Mouse (Mus musculus): ENCODE results near the gene Uhmk1.

Gene Uhmk1

DNA sequence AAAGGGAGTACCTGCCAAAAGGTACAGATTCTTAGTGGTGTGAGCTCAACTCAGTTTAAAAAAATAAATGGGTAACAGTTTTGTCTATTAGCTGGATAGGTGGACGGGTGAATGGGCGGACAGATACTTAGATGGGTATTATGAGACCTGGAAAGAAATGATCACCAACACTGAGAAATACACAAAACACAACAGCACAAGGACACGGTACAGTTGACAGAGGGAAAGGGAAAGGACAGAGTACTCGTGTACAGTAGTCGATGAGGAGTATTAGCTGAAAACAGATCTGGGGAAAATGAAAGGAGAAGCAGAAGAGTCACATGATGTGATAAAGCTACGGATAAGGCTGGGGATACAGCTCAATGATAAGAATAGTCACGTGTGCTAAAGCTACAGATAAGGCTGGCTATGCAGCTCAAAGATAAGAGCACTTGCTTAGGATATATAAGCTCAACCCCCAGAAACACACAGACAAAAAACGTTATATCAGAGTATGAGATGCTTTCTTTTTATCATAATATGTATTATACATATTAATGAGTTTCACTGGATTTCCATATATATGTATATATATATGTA is 38.4 kb downstream of the Uhmk1 start:
- in situ Hi-C loops (cut with MboI, MseI) = no loop called here

DNA sequence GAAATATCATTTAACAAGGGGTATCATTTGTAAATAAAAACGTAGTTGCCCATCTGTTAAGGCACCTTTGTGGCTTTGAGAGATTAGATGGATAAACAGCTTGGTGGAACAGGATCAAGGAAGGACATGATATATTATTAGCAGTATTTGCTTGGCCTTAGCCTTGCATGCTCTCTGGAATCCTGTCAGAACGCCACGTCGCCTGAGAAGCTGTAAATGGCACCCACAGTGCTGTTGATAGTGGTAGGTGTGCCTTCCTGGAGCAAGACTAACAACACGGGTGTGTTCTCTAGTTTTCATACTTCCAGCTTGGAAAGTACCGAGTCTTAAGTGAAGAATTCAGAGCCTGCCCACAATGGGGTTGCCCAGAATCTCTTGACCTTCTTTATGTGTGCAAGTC is 39.3 kb downstream of the Uhmk1 start:
- in situ Hi-C loops (cut with MboI, MseI) = no loop called here

DNA sequence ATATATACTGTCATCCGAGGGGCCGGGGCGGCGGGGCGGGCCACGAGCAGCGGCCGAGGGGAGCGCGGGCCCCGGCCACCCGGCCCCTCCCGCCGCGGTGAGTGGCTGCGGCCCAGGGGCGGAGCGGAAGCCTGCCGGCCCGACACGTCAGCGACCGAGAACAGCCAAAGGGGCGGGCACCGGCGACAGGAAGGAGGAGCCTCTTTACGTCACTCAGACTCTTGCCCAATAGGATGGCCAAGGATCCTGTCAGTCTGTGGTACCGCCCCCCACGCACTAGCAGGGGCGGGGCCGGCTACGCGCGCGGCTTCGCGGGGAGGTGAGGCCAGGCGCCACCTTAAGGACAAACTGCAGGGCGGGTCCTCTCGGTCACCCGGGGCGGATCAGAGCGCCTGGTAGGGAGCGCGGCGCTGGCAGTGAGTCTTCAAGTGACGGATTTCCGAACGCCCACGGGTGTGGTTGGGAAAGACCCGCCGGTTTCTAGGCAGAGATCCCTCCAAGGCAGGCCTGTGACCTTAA is 40.3 kb downstream of the Uhmk1 start, which contains the start of gene Uap1:
Uap1 (minus strand) TSS at position 144 of the 519 bp plus-strand sequence.
- in situ Hi-C loops (cut with MboI, MseI) = no loop called here

DNA sequence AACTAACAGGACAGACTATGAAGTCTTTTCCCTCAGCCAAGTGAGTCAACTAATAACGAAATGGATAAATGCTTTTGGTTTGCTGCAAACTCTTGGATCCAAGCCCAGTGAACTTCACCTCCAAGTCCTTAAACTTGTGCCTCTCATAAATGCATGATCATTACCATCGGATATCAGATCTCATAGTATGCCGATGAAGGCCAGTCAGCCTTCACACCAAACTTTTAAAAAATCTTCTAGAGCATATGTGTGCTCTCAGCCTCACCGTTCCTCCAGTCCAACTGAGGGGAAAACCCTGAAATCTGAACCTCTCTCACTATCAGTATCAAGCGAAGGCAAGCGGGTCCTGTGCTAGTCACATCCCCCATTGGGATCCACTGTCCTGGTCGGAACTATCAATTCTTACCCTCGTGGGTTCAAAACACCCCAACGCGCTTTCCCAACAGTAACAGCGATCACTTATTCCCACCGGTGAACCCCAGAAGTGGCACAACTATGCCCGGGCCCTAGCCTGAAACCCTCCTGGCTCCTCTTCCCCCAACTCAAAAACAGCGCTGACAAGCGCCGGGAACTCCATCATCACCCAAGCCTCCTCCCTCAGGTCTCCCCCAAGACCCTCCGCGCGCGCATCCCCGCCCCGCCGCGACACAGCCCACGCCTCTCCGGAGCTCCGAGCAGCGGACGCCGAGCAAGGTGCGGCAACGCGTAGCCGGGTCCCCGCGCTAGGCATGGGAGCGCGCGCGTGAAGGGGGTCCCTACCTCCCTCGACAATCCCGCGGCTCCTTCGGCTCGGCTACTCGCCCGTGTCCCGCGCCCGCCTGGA is 41.0 kb downstream of the Uhmk1 start:
- in situ Hi-C loops (cut with MboI, MseI) = no loop called here

DNA sequence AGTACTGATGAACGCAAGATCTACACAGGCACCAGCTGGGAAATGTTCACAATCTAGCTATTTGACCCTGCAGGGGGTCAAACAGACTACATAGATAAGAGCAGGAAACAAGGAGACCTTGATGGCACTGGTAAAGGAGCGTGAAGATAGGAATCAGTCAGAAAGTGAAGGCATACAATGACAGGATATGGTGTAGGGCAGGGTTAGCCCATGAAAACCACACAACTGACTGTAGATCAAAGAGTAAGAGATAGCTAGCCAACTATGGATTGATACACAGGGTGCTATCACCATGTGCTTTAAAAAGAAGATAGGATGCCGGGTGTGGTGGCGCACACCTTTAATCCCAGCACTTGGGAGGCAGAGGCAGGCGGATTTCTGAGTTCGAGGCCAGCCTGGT is 47.4 kb downstream of the Uhmk1 start:
- in situ Hi-C loops (cut with MboI, MseI) = no loop called here

DNA sequence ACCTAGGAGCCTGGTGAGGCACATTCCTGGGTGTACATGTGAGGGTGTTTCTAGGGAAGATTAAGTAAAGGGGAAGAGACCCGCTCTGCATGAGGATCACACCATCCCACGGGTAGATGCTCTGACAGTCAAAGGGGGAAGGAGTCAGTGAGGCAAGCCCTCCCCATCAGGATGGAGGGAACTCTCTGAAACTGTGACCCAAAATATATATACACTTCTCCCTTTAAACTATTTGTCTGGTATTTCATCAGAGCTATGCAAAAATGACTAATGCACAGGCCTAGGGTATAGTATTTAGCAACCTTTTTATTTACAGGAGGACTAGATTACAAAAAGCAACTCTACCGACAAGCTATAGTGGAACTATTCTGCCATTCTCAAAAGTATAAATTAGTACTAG is 50.3 kb downstream of the Uhmk1 start:
- in situ Hi-C loops (cut with MboI, MseI) = no loop called here

DNA sequence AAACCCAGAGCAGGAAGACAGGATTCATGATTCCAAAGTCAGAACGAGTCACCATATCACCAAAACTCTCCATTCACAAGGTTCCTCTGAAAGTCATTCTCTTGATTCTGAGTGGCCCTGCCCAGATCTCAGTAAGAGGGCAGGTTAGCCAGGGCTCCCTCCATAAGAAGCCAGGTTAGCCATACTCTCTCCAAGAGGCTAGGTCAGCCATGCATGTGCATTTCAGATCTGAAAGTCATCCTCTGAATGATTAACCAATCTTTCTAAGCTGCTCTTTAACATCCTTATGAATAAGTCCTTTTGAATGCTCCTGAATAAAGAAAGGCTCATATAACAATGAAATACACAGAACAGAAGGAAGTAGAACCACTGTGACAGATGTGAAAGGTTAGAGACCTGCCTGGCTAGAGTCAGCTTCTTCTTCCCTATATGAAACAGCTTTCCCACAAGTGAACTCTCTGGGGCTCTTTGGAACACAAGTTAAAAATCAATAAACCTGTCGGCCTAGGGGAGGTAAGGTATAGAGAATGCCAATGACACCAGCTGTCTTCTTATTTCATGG is 51.1 kb downstream of the Uhmk1 start:
- in situ Hi-C loops (cut with MboI, MseI) = no loop called here

DNA sequence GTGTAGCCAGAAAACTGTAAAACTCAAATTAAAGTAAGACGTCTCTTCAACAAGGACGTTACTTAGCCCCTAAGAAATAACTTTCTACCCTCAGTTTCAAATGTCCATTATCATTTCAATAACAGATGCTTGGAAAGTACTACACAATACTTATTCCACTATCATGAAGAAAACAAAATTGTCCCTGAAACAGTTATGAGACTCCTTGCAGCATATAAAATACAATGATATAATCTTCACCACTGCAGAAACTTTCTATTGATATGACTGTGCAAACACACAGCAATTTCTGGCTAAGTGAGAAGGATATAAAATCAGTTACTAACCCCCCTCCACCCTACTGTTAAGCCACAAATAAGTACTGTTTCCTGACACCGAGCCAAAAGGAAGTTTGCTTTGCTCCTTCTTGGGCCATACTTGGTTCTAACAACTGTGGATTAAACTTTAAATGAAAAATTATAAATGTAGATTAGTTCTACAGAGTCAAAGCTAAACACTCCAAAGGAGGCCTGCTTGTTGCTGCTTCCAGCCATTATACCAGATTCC is 51.7 kb downstream of the Uhmk1 start:
- in situ Hi-C loops (cut with MboI, MseI) = no loop called here

DNA sequence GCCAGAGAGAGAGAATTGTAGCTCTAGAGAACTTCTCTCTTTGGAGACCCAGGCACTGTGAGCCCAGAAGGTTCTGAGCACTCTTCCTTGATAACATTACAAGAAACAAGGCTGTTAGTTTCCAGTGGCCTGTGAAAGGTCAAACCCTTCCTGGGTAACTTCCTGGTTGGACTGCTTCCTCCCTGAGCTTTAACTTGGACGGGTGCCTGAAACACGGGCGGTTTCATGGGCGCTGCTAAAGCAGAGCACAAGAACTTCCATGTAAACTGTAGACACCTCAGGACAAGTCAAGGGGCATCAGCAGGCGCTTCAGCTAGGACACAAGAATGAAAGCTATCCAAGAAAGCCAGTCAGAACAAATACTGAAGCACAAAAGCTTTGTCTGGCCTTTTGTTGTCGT is 53.3 kb downstream of the Uhmk1 start:
- in situ Hi-C loops (cut with MboI, MseI) = no loop called here

DNA sequence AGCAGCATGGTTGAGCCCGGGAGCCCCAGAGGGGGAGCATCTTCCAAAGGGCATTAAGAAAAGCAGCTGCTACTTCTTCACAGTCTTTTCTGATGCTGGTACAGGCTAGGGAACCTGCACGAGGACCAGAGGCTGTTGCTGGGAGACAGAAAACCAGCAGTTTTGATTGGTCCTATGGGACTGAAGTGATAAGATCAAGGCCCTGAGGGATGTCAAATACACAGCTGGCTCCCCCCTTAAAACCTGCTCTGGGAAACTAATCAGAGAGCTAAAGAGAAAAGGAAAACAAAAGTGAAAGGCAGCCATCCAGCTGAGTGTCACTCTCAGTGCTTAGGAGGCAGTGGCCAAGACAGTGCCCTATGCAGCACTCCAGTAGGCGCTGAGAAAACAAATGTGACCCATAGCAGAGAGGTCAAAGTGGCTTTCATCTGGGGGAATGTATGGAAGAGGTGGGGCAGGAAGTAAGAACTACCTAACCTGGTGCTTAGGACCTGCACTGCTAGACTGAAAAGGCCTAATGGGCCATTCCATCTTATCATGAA is 54.7 kb downstream of the Uhmk1 start:
- in situ Hi-C loops (cut with MboI, MseI) = no loop called here

DNA sequence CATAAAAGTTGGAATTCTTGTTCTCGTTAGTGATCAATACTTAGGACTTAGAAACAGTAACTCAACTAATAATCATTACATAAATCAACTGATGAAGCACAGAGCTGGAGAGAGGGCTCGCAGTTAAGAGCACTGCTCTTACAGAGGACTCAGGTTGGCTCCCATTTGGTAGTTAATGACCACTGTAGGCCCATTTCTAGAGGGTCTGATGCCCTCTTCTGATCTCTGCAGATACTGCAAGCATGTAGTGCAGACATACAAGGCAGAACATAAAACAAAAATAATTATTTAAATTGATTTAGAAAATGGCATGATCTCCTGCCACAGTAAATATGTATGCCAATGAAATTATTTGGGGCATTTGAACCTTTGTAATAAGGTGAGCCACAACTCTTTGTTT is 55.5 kb downstream of the Uhmk1 start:
- in situ Hi-C loops (cut with MboI, MseI) = no loop called here

DNA sequence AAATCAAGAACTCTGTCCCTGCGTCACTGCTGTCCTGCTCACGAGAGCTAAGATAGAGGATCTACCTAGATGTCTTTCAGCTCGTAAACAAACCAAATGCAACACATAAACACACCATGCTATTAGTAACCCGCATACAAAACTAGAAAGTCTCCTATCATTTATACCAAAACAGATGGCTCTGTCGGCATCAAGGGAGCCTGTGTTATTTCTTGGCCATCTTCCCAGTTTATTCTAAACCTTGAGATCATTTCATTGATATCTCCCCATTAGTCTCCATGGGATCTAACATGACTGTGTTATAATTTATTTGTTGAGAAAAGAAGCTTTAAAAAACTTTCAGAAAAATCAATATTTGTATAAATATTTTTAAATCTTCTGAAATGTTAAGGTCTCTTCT is 59.4 kb downstream of the Uhmk1 start:
- in situ Hi-C loops (cut with MboI, MseI) = no loop called here

DNA sequence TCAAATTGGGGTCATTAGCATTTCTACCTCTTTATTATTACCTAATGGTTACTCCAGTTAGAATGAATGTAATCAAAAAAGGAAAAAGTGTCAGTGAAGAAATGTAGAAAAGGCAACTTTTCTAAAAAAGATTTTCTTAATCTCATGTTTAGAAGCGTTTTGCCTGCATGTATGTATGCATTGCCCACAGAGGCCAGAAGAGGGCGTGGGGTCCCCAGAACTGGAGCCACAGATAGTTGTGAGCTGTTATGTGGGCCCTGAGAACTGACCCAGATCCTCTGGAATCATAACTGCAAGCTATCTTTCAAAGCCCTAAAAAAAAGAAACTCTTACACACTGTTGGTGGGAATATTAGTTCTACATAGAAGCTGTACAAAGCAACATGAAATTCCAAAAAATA is 59.9 kb downstream of the Uhmk1 start:
- in situ Hi-C loops (cut with MboI, MseI) = no loop called here

DNA sequence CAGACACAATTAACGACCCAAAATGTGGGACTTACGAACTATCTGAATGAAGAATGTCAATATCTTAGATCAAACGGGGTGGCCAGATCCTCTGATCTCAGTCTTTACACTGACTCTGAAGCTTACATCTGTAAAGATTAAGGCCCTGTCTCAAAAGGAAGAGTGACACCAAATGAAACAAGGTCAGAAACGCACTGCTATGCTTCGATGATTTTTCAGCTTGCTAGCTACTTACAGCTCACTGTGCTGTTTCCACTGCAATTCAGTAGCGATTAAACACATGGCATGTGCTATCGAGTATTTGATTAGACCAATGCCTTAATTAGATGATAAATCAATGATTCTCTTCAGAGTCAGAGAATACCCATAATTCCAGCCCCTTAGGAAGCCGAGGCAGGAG is 61.2 kb downstream of the Uhmk1 start:
- in situ Hi-C loops (cut with MboI, MseI) = no loop called here

DNA sequence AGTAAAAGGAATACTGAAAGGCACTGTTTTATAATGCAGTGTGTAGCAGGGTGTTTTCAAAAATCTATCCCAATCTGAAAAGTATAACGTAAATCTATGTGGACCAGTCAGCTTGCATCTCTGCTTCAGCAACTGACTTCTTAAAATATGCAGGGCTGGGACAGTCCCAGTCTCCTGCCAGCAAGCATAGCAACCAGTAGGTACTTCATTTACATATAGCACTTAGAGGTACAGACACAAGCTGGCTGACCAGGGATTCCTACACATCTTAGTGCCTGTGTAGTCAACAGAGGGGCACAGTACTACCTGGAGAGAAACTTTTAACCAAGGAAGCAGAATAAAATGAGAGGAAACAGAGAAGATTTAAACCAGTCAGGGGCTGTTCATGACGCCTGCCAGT is 62.6 kb downstream of the Uhmk1 start:
- in situ Hi-C loops (cut with MboI, MseI) = no loop called here

DNA sequence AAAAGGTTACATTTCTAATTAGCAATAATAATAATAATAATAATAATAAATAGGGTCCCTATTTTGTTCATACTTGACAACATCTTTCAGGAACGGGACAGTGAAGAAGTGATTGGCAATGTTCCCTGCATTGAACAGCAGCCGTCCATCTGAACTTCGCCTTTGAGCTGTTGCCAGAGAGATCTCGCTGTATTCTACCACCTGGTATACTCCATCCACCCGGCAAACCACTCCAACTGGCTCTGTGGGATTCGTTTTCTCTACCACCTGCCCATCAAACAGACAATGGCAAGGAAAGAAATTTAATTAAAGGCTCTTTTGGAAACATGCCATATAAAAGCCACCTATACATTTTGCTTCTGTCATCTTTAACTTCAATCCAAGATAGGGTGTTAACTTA is 64.3 kb downstream of the Uhmk1 start:
- in situ Hi-C loops (cut with MboI, MseI) = no loop called here

DNA sequence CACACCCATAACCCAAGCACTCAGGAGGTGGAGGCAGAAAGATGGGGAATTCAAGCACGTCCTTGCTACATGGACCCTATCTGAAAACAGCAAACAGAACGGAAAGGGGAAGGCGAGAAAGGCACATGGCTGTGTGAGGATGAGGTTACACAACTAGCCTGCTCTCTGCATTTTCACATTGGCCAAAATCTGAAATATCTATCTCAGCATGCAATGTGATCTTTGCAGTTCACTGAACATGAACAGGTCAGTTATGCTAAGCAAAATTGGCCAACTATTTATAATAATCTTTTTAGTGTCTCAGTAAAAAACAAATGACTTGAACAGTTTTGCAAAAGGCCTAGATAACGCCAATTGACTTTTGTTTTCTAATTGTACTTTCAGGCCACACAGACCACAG is 65.4 kb downstream of the Uhmk1 start:
- in situ Hi-C loops (cut with MboI, MseI) = loop anchor here in 1 of 2 experiments (10.0 kb wide), 1 partner anchor 55 kb away; no protein-coding TSS in a partner anchor

DNA sequence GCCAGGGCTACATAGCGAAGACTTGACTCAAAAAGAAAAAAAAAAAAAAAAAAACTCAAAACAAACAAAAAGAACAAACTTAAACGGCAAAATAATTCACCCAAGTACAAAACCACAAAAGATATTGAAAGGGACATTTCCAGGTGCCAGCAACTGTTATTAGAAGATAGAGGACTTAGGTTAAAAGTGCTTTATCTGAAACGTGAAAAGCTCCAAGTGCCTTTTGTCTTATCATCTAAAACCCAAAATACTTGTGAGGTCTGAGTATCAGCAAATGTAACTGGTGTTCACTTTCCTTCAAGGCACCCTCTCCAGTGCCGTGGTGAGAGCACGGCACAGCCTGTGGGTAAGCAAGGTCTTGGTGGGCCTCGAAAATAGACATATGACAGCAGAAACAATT is 66.7 kb downstream of the Uhmk1 start:
- in situ Hi-C loops (cut with MboI, MseI) = loop anchor here in 1 of 2 experiments (10.0 kb wide), 1 partner anchor 56 kb away; no protein-coding TSS in a partner anchor

DNA sequence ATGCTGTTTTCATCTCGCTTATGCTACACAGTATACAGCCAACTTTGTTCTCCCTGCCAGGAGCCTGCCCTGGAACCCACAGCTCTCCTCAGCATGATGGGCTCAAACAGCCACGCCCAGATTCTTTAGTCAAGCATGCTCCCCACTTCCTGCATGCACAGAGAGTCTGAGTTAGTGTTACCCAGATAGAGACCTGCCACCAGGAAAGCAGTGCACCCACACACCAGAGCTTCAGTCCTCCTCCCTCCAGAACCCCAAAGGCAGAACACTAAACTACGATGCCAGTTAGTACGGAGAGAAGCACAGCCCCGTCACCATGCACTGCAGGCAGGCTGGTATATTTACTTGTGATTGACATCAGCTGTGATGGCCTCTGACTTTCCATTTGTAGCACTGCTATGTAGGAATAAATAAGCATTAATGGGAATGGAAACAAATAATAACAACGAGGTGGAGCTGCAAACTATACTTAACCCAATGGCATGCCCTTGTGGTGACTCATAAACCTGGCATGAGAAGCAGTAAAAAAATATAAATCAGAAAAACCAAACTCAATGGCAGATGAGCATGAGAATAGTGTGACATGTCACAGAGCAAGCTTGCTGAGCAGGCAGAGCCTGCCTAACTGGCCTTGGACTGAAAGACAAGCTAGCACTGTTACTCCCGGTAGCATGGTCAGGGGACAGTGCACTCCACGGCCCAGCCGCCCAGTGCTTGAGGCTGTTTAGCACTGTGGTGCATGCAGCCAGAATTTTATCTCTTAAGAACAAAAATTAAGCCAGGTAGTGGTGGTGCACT is 67.3 kb downstream of the Uhmk1 start:
- in situ Hi-C loops (cut with MboI, MseI) = loop anchor here in 1 of 2 experiments (10.0 kb wide), 1 partner anchor 57 kb away; no protein-coding TSS in a partner anchor

DNA sequence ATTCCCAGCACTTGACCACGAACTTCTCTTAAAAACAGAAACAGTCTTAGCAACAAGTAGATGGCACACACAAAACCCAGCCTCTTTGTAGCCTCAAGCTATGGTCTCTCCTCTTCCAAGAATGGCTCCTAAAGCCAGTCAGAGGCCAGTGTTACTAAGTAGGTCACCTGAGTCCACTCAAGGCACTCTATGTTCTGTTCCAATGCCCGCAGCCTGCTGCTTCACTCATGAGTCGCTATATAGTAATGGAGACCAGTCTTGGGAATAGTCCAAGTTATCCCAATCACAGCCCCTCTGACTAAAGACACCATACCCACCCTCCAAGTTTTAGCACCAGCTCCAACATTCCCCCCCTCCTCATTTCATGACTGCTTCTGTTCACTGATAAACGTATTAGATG is 69.6 kb downstream of the Uhmk1 start:
- in situ Hi-C loops (cut with MboI, MseI) = loop anchor here in 1 of 2 experiments (10.0 kb wide), 1 partner anchor 59 kb away; no protein-coding TSS in a partner anchor

Data from T-helper 17 cell (primary cell).